Mouse (Mus musculus) gastrocnemius, postnatal 36 days (tissue): ENCODE results near the gene Cdk2ap2. TPM values are rescaled to one million over a fixed set of nuclear protein-coding genes. Genes with fewer than 3 reads are reported as not detected.
A peak's percentile ranks its signal among the peaks of the same experiment; 100 is the strongest.
"Not testable (repeated sequence)": the region's sequence is repeated elsewhere in the genome, so short reads cannot be mapped to it uniquely, and the experiment has no call there.

Source experiments
- DNase-seq, 2 experiments: peaks; one replicate each; pipeline ENCODE4 v3.0.0; 2022
- intact Hi-C: fragments of 180-260 bp; cut with DNase I; formaldehyde crosslinking; loops from one replicate; pipeline ENCODE4 v1.15.1; 2025
- long read RNA-seq, 2 experiments: library from polyadenylated mRNA; stranded (forward); transcript quantifications; one replicate each; pipeline ENCODE4 v2.0.0; 2021
- total RNA-seq, 2 experiments: library from RNA; stranded (reverse); gene quantifications; 2 replicates each; pipeline ENCODE4 v1.2.3; 2021

Cdk2ap2 gene
- 10 to 100 TPM; 20.0 to 22.3 TPM for total RNA-seq
- long read RNA-seq, experiment 1, transcript Cdk2ap2-201 (4 exons, 1,080 nt): major isoform, 36 of 45 reads
- long read RNA-seq, experiment 1, partial matches to known transcripts: 2 of 45 reads
- long read RNA-seq, experiment 1, other reads (novel, unspliced or antisense): 1 of 45 reads
- long read RNA-seq, experiment 2, transcript Cdk2ap2-201 (4 exons, 1,080 nt): major isoform, 52 of 64 reads
- long read RNA-seq, experiment 2, partial matches to known transcripts: 5 of 64 reads
- long read RNA-seq, experiment 2, other reads (novel, unspliced or antisense): 0 of 64 reads

- peak; percentile 98 to 100 for DNase-seq
- intact Hi-C loops: loop anchor here (5.0 kb wide), 1 partner anchor 40 kb away; the partner anchor contains the start of gene Gpr152
Observed at GRCm38 (mm10) chr19:4096642-4097440, at the start of gene Cdk2ap2. Gene Cdk2ap2 (plus strand): TSS chr19:4097182.

- DNase-seq: peak; percentile 66 to 73
- intact Hi-C loops: loop anchor here (1.0 kb wide), 1 partner anchor 28 kb away; no protein-coding TSS in a partner anchor
Observed at GRCm38 (mm10) chr19:4047859-4048258, 49.1 kb upstream of the Cdk2ap2 start.

DNA sequence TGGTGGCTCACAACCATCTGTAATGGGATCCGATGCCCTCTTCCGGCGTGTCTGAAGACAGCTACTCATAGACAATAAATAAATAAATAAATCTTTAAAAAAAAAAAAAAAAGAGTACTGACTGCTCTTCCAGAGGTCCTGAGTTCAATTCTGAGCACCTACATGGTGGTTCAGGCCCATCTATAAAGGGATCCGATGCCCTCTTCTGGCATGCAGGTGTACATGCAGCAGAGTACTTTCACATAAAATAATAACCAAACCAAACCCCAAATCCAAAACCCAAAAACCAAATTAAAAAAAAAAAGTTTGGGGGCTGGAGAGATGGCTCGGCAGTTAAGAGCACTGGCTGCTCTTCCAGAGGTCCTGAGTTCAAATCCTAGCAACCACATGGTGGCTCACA lies 47.9 kb upstream of the Cdk2ap2 start:
- intact Hi-C loops, DNase-seq: not testable (repeated sequence)

- intact Hi-C loops: no loop called here
- no peak for DNase-seq
Observed at GRCm38 (mm10) chr19:4051016-4051415, 46.0 kb upstream of the Cdk2ap2 start.

GRCm38 (mm10) chr19:4051741-4052515 lies 45.1 kb upstream of the Cdk2ap2 start:
- intact Hi-C loops: loop anchor here (2.0 kb wide), 1 partner anchor 175 kb away; no protein-coding TSS in a partner anchor
- DNase-seq: peak; percentile 54 to 61

DNA sequence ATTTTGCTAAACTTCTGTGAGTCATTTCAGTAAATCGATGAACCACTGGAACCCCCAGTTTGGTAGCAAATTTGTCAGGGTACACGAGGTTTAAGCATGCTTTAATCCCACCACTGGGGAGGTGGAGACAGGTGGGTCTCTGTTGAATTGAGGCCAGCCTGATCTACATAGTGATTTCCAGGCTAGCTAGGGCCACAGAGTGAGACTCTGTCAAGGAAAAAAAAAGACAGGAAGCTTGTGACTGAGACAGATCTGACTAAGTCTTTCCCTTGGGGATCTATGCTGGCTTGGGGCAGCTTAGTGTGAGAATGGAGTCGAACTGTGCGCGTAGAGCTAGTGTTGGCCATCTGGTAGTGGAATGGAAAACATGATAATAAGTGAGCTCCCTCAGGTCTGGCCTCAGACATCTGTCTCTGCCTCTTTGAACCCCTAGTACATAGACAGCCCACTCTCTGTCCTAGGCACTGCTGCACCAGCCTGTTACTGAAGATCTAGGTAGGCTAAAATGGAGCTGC lies 44.4 kb upstream of the Cdk2ap2 start:
- no peak for DNase-seq
- intact Hi-C loops: loop anchor here (2.0 kb wide), 1 partner anchor 174 kb away; no protein-coding TSS in a partner anchor

- no peak for DNase-seq
- intact Hi-C loops: no loop called here
Observed at GRCm38 (mm10) chr19:4054613-4055012, 42.4 kb upstream of the Cdk2ap2 start.

GRCm38 (mm10) chr19:4055216-4055946 lies 41.6 kb upstream of the Cdk2ap2 start:
- intact Hi-C loops: no loop called here
- DNase-seq: no peak

- intact Hi-C loops: no loop called here
- no peak for DNase-seq
Observed at GRCm38 (mm10) chr19:4055947-4056693, 40.9 kb upstream of the Cdk2ap2 start.

GRCm38 (mm10) chr19:4056727-4057126 lies 40.3 kb upstream of the Cdk2ap2 start:
- intact Hi-C loops: no loop called here
- no peak for DNase-seq

- no peak for DNase-seq
- intact Hi-C loops: no loop called here
Observed at GRCm38 (mm10) chr19:4057389-4057788, 39.6 kb upstream of the Cdk2ap2 start.

GRCm38 (mm10) chr19:4057962-4058361 lies 39.0 kb upstream of the Cdk2ap2 start:
- no peak for DNase-seq
- intact Hi-C loops: no loop called here

DNA sequence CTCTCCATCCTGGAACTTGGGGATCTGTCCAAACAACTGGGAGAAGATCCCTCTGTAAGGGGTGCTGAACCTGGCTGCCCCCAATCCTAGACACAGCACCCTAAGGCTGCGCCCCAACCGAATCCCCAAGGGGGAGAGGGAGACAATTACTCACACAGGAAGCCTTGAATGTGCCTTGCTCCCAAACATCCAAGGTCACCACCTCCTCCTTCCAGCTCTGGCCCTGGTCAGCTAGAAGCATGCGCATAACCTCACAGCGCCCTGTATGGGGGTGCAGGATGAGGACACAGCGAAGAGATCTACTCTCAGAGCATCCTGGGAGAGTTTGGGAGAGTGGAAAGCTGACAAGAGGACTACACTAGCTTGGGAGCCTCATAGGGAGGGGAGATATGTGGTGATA lies 38.4 kb upstream of the Cdk2ap2 start:
- no peak for DNase-seq
- intact Hi-C loops: no loop called here

DNA sequence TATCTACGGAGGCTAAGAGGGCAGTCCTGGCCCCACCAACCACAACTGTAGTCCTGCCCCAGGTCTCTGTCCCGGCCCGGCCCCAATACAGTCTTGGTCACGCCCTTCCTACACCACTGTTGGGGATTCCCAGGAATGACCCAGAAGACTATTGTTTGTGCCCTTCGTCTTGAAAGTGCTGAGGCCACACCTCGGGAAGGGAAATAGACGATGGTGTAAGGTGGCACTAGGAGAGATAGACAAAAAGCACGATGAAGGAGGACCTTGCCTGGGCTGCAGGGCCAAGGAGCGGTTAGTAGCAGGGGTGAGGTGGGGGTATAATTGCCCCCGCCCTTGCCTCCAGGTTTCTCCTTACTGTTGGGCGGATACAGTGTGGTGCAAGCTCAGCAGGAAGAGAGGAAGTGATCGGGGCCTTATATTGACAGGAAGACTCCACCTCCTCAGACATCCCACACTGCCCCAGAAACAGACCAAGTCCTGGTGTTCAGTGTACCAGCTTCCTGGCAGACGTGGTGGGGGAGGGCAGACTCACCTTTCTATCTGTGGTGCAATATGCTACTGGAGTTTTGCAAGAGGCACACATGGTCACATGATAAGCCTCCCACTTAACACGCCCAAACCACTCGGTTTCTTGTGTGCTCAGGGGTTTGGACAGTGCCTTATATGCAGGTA lies 37.8 kb upstream of the Cdk2ap2 start, which contains the start of gene Gstp3:
TSS of gene Gstp3 (minus strand) at position 501 of the 672 bp plus-strand sequence.
- intact Hi-C loops: no loop called here
- DNase-seq: no peak

GRCm38 (mm10) chr19:4060044-4060898 lies 36.7 kb upstream of the Cdk2ap2 start:
- intact Hi-C loops, DNase-seq: not testable (repeated sequence)

GRCm38 (mm10) chr19:4060899-4061465 lies 36.0 kb upstream of the Cdk2ap2 start:
- intact Hi-C loops: no loop called here

DNA sequence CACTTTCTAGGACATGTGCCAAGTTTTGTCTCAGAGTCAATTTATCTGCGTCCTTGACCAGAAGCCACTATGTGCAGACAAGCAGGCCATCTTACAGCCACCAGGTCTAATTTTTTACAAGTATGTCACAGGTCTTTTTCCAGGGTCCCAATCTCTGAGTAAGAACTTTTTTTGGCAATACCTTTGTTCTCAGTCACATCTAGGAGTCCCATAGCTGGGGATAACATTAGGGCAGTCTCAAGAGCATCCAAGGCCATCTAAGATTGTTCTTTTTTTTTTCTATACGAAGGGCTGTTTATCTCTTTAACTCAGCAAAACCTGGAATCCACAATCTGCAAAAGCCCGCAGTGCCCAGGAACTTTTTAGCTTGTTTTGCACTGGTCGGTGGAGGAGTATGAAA lies 33.6 kb upstream of the Cdk2ap2 start:
- intact Hi-C loops, DNase-seq: not testable (repeated sequence)

More at GRCm38 (mm10) chr19:4060899-4061465, 36.0 kb upstream of the Cdk2ap2 start:
- no peak for DNase-seq
